Mouse (Mus musculus): ENCODE measurements around the gene Cttn.
A peak's percentile ranks its signal among the peaks of the same experiment; 100 is the strongest.

The Cttn gene

GRCm38 (mm10) chr7:144470545-144471059 lies at the start of gene Cttn:
Cttn (minus strand) TSS chr7:144471009.
- DNase-seq (ENCODE audit: low read depth, low spot score): peak; percentile 77

GRCm38 (mm10) chr7:144519852-144520251 lies 49.0 kb upstream of the Cttn start:
- no peak for DNase-seq (ENCODE audit: low read depth, low spot score)

- DNase-seq (ENCODE audit: low read depth, low spot score): no peak
Observed at GRCm38 (mm10) chr7:144516711-144517110, 45.9 kb upstream of the Cttn start.

- DNase-seq (ENCODE audit: low read depth, low spot score): no peak
Observed at GRCm38 (mm10) chr7:144509090-144509489, 38.3 kb upstream of the Cttn start.

GRCm38 (mm10) chr7:144506807-144507206 lies 36.0 kb upstream of the Cttn start:
- no peak for DNase-seq (ENCODE audit: low read depth, low spot score)

- DNase-seq (ENCODE audit: low read depth, low spot score): no peak
Observed at GRCm38 (mm10) chr7:144503959-144504358, 33.1 kb upstream of the Cttn start.

- no peak for DNase-seq (ENCODE audit: low read depth, low spot score)
Observed at GRCm38 (mm10) chr7:144492931-144493330, 22.1 kb upstream of the Cttn start.

- DNase-seq (ENCODE audit: low read depth, low spot score): no peak
Observed at GRCm38 (mm10) chr7:144490201-144490873, 19.5 kb upstream of the Cttn start.

- no peak for DNase-seq (ENCODE audit: low read depth, low spot score)
Observed at GRCm38 (mm10) chr7:144489067-144489774, 18.4 kb upstream of the Cttn start.

GRCm38 (mm10) chr7:144480314-144480713 lies 9.5 kb upstream of the Cttn start:
- no peak for DNase-seq (ENCODE audit: low read depth, low spot score)

- no peak for DNase-seq (ENCODE audit: low read depth, low spot score)
Observed at GRCm38 (mm10) chr7:144479569-144479968, 8.8 kb upstream of the Cttn start.

- no peak for DNase-seq (ENCODE audit: low read depth, low spot score)
Observed at GRCm38 (mm10) chr7:144475741-144476140, 4.9 kb upstream of the Cttn start.

GRCm38 (mm10) chr7:144473486-144473885 lies 2.7 kb upstream of the Cttn start:
- no peak for DNase-seq (ENCODE audit: low read depth, low spot score)

GRCm38 (mm10) chr7:144471103-144471502 lies 294 bp upstream of the Cttn start:
- DNase-seq (ENCODE audit: low read depth, low spot score): no peak

GRCm38 (mm10) chr7:144469908-144470544 lies 783 bp downstream of the Cttn start:
- DNase-seq (ENCODE audit: low read depth, low spot score): no peak

GRCm38 (mm10) chr7:144469181-144469641 lies 1.6 kb downstream of the Cttn start:
- no peak for DNase-seq (ENCODE audit: low read depth, low spot score)

GRCm38 (mm10) chr7:144468741-144469140 lies 2.1 kb downstream of the Cttn start:
- no peak for DNase-seq (ENCODE audit: low read depth, low spot score)

GRCm38 (mm10) chr7:144462577-144462976 lies 8.2 kb downstream of the Cttn start:
- no peak for DNase-seq (ENCODE audit: low read depth, low spot score)

- DNase-seq (ENCODE audit: low read depth, low spot score): no peak
Observed at GRCm38 (mm10) chr7:144461246-144461902, 9.4 kb downstream of the Cttn start.

GRCm38 (mm10) chr7:144458881-144459280 lies 11.9 kb downstream of the Cttn start:
- no peak for DNase-seq (ENCODE audit: low read depth, low spot score)

- no peak for DNase-seq (ENCODE audit: low read depth, low spot score)
Observed at GRCm38 (mm10) chr7:144450661-144451060, 20.1 kb downstream of the Cttn start.
